Mouse (Mus musculus) kidney, adult 2 months (tissue): ENCODE measurements around the gene Gbe1.

Experiments
- CTCF ChIP-seq: fragments of 200-500 bp; conservative IDR thresholded peaks from 2 replicates; pipeline ENCODE4 v1.5.1; 2011; ENCODE audit warnings: low read depth, mild to moderate bottlenecking, control low read depth, low read length, moderate library complexity, mixed read lengths; ENCODE audit not compliant: insufficient read depth, insufficient read length
- POLR2A ChIP-seq: fragments of 200-500 bp; IDR thresholded peaks from one replicate; pipeline ENCODE4 v1.6.1; 2011; ENCODE audit warnings: low read depth, low read length, control low read depth

DNA sequence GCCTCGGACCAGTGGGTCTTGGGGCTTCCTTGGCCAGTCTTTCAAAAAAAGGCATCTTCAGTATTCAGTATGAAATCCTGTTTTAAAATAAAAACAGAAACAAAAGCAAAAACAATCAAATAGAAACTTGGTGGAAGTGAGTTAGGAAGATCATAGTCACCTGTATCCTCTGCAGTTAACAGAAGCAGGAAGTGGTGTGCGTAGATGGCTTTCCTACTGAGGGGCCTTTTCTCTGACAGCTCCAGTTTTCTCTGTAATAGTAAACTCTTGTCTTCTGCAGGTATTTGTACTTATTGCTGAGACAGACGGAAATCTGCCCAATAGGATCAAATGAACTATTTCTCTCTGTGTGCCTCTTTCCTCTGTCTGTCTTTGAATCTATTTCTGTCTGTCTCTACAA lies 81.5 kb downstream of the Gbe1 start:
- TF ChIP-seq CTCF (no peak), POLR2A (no peak)
